Mouse (Mus musculus) bone marrow macrophage, adult 2 months (primary cell): ENCODE results near the gene Cryl1. TPM values are rescaled to one million over a fixed set of nuclear protein-coding genes. Genes with fewer than 3 reads are reported as not detected.

Experiments used
- H3K27ac ChIP-seq: 2 replicates; pipeline ENCODE4 v1.5.1; 2012; ENCODE audit warnings: low read depth, low read length; ENCODE audit not compliant: insufficient read depth
- H3K4me1 ChIP-seq: 2 replicates; pipeline ENCODE4 v1.6.1; 2012; ENCODE audit warnings: low read length; ENCODE audit not compliant: control insufficient read depth, insufficient read depth
- H3K4me3 ChIP-seq: 2 replicates; pipeline ENCODE4 v1.5.1; 2012; ENCODE audit warnings: mild to moderate bottlenecking, low read length, moderate library complexity; ENCODE audit not compliant: insufficient read depth
- CTCF ChIP-seq: IDR thresholded peaks from 2 replicates; pipeline ENCODE4 v1.5.1; 2012; ENCODE audit warnings: low read depth, mild to moderate bottlenecking, low read length, moderate library complexity
- POLR2A ChIP-seq: IDR thresholded peaks from 2 replicates; pipeline ENCODE4 v1.6.1; 2012; ENCODE audit warnings: mild to moderate bottlenecking, low read depth, low read length, borderline replicate concordance
- polyA plus RNA-seq: library from polyadenylated mRNA; stranded (reverse); fragments of >200 nt; gene quantifications from 2 replicates; pipeline ENCODE4 v1.2.4, GENCODE M21; 2012; ENCODE audit not compliant: missing spikeins, insufficient read depth, insufficient read length

The Cryl1 gene
- polyA plus RNA-seq, 1 experiment, result 51.1 TPM

DNA sequence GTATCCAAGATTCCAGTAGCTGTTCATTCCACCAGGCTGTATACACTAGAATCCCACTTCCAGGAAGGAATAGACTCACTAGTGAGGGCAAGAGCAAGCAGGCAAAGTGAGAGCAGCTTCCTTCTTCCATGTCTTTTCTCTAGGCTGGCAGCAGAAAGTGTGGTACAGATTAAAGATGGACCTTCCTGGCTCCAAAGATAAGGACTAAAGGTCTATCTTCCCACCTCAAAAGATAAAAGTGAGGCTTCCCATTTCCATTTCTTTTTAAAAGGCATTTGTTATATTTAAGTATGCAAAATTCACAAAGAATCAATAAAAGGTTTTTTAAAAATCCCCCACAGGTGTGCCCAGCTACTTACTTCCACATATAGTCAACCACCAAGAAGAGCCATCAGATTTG, 4.5 kb upstream of the Cryl1 start:
- Histone ChIP-seq H3K27ac (no peak overlapping the region), H3K4me1 (peaks cover 8% of the 10 kb centered on the region), H3K4me3 (no peak overlapping the region)
- no peak for TF ChIP-seq CTCF
- no peak for TF ChIP-seq POLR2A

- no peak for TF ChIP-seq POLR2A
- no peak for TF ChIP-seq CTCF
- Histone ChIP-seq H3K27ac (peak overlapping the region; percentile 92), H3K4me1 (peaks cover 20% of the 10 kb centered on the region), H3K4me3 (peak overlapping the region; percentile 57)
Observed at GRCm38 (mm10) chr14:57398813-57399427, 591 bp upstream of the Cryl1 start.

- Histone ChIP-seq H3K4me3 (no peak overlapping the region), H3K27ac (no peak overlapping the region), H3K4me1 (peaks cover 20% of the 10 kb centered on the region)
- no peak for TF ChIP-seq CTCF
- TF ChIP-seq POLR2A, result no peak
Observed at GRCm38 (mm10) chr14:57397221-57397620, 1.1 kb downstream of the Cryl1 start.

DNA sequence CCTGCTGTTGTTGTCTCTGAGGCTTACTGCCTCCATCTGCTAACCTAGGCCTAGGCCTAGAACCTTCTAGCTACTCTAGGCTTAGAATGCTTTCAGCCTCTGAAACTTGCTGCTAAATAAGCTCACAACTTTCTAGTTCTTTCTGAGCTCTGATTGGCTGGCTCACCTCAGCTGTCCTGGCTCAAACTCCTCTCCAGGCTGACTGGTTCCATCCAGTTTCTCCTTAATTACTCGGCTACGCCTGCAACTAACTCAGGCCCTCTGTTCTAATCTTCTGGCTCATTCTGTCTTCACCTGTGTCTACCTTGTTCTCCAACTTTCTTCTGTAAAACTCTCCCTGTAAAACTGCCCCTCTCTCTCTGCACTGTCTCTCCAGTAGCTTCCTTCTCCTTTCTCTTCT, 2.9 kb downstream of the Cryl1 start:
- peaks cover 20% of the 10 kb centered on the region for H3K4me1 ChIP-seq
- no peak for TF ChIP-seq POLR2A
- no peak for TF ChIP-seq CTCF

GRCm38 (mm10) chr14:57392278-57392677, 6.1 kb downstream of the Cryl1 start:
- H3K4me3 ChIP-seq, result no peak overlapping the region
- H3K27ac ChIP-seq, result no peak overlapping the region
- peaks cover 16% of the 10 kb centered on the region for H3K4me1 ChIP-seq
- TF ChIP-seq CTCF, result no peak
- no peak for TF ChIP-seq POLR2A

More for the DNA sequence above, 2.9 kb downstream of the Cryl1 start:
- H3K4me3 ChIP-seq, result no peak overlapping the region
- no peak overlapping the region for H3K27ac ChIP-seq

DNA sequence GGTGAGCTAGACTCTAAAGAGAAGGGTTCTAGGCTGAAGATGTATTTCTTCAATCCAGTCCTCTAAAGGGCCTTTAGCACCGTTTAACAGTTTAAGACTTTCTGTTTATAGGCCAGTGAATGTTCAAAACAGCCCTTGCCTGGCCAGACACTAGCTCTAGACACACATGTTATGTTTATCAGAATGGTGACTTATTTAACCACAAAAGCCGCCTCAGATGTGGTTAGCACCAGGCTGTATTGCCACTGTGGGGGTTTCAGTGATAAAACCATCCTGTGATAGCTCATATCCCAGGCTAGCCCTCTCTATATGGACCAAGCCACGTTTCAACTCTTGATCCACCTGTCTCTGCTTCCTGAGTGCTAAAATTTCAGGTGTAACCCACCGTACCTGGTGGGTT, 6.7 kb downstream of the Cryl1 start:
- H3K4me1 ChIP-seq, result peaks cover 19% of the 10 kb centered on the region
- TF ChIP-seq POLR2A (no peak), CTCF (no peak)
- no peak overlapping the region for H3K27ac ChIP-seq
- no peak overlapping the region for H3K4me3 ChIP-seq

- peaks cover 14% of the 10 kb centered on the region for H3K4me1 ChIP-seq
- H3K27ac ChIP-seq, result peak overlapping the region; percentile 47
- peak overlapping the region; percentile 29 for H3K4me3 ChIP-seq
- TF ChIP-seq CTCF (no peak), POLR2A (no peak)
Observed at GRCm38 (mm10) chr14:57386758-57387561, 11.4 kb downstream of the Cryl1 start.

- peaks cover 14% of the 10 kb centered on the region for H3K4me1 ChIP-seq
- TF ChIP-seq CTCF (no peak), POLR2A (no peak)
- no peak overlapping the region for H3K27ac ChIP-seq
- no peak overlapping the region for H3K4me3 ChIP-seq
Observed at GRCm38 (mm10) chr14:57385667-57386066, 12.7 kb downstream of the Cryl1 start.

DNA sequence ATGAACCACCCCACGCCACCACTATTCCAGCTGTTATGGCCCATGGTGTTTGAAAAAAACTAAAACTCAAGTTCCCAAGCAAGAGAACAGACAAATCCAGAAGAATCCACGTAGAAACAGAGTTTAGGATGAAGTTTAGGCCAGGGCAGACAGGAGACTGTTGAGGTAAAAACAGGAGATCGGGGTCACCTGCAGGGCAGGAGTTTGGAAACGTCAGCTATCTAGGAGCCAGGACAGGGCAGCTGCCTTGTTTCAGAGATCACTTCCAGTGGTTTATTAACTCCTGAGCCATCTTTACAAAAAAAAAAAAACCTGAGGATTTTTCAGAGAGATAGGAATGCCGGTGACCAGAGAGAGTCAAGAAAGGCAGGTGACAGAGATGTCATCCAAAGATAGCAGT, 20.8 kb downstream of the Cryl1 start:
- H3K4me1 ChIP-seq, result peaks cover 16% of the 10 kb centered on the region
- no peak overlapping the region for H3K27ac ChIP-seq
- H3K4me3 ChIP-seq, result no peak overlapping the region
- TF ChIP-seq POLR2A (no peak), CTCF (no peak)

- H3K4me1 ChIP-seq, result peaks cover 16% of the 10 kb centered on the region
- H3K4me3 ChIP-seq, result no peak overlapping the region
- TF ChIP-seq POLR2A (no peak), CTCF (no peak)
- H3K27ac ChIP-seq, result no peak overlapping the region
Observed at GRCm38 (mm10) chr14:57376956-57377355, 21.4 kb downstream of the Cryl1 start.
